Mouse (Mus musculus): ENCODE results near the gene Fam208a. TPM values are rescaled to one million over a fixed set of nuclear protein-coding genes. Genes with fewer than 3 reads are reported as not detected.

Fam208a gene
- polyA plus RNA-seq (2015; fragmentation: Illumina TruSeq; extraction: RNeasy Lipid Tissue Mini Kit (QIAGEN cat#74804); ENCODE audit: insufficient read depth, low replicate concordance): 98.5 TPM

GRCm38 (mm10) chr14:27428573-27428972 lies at the start of gene Fam208a:
Fam208a (plus strand) TSS chr14:27428834.

GRCm38 (mm10) chr14:27507894-27508643 lies 79.4 kb downstream of the Fam208a start, which contains the start of gene Ccdc66:
Ccdc66 (minus strand) TSS chr14:27508460.

Other genes with a start within 250 kb of the Fam208a start
- gene Ccdc66, start 79.6 kb downstream of the Fam208a start, polyA plus RNA-seq (2015; fragmentation: Illumina TruSeq; extraction: RNeasy Lipid Tissue Mini Kit (QIAGEN cat#74804); ENCODE audit: insufficient read depth, low replicate concordance): 25.0 TPM
- gene Erc2, start 193.6 kb downstream of the Fam208a start, polyA plus RNA-seq (2015; fragmentation: Illumina TruSeq; extraction: RNeasy Lipid Tissue Mini Kit (QIAGEN cat#74804); ENCODE audit: insufficient read depth, low replicate concordance): 0.65 TPM

Measured in spleen, adult 10 weeks (tissue).